Mouse (Mus musculus): Measurements from ENCODE around the gene St6galnac6.

DNA sequence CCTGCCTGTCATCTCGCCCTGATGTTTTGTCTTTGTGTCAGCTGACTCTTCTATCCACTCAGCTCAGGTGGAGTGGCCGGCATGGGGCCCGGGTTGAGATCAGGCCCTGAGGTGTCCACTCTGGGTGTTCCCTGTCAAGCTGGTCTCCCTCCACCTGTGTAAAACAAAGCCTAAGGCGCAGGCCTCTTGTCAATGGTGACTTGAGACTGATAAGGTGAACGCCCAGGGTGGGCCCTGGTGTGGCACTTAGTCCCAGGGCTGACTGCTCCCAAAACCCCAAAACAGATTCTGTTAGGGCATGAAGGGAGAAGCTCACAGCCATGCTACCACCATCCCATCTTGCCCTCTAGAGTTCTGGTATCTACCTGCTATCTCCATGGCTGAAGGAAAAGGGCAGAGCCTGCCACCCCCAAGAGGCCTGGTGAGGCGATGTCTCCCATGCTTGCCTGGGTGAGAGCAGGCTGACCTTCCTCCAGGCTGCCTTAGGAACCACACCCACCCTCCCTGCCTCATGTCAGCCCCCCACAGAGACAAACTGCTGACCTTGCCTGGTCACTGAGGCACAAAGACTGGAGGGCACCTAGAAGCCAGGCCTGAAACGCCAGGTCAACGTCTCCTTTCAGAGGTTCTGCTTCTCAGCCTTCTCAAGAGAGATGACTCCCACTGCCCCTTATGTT, 45.4 kb downstream of the St6galnac6 start:
- TF ChIP-seq CTCF (IDR thresholded peaks at IDR 0.05) (no peak), EP300 (IDR thresholded peaks at IDR 0.05) (no peak)

Data from lung, postnatal 0 days (tissue).